Comparison of ENCODE assay signal across 21 mouse cellular contexts in genomic region chr7:141835941-141836340, GRCm38 (mm10). TPM values are rescaled to one million over a fixed set of nuclear protein-coding genes. Genes with fewer than 3 reads are reported as not detected.
DNase-seq lines count a peak whose midpoint lies in the region; ATAC-seq and TF ChIP-seq lines count a peak whose summit lies in the region.
"Had no signal": no experiment of that assay in that cellular context is flagged by ENCODE, and none has a peak within 500 bp of the region (broad histone marks: within the 10 kb centered on the region; RNA-seq: fewer than 3 reads in every experiment).

No protein-coding gene starts in this region.

- peaks cover 34% of the 10 kb centered on the region for H3K4me1 ChIP-seq in heart, embryonic 15.5 days (replicated peaks)
- H3K4me1 ChIP-seq in heart, embryonic 10.5 days, result peaks cover 38% of the 10 kb centered on the region
- H3K4me1 ChIP-seq in lung, adult 2 months (ENCODE audit: control insufficient read depth, insufficient read depth, low read length), result peaks cover 2% of the 10 kb centered on the region; the same call in 1 of the 2 replicates
- H3K4me1 ChIP-seq: forebrain, embryonic 13.5 days had no signal

- 0 out of 2 replicates have a peak, but pooled peaks have one; percentile 32 for ATAC-seq in heart, embryonic 15.5 days (replicated peaks; ENCODE audit: insufficient number of reproducible peaks, insufficient read depth, low FRiP score, low read depth)
- peak; percentile 26; the same call in 1 of the 2 replicates for ATAC-seq in megakaryocyte, adult 5-6 weeks (ENCODE audit: poor library complexity, severe bottlenecking)
- ATAC-seq in monocyte, adult 5-6 weeks (replicated peaks; ENCODE audit: insufficient number of reproducible peaks, low FRiP score, low TSS enrichment, poor library complexity, severe bottlenecking), result no peak
- ATAC-seq: forebrain, embryonic 13.5 days had no signal

- no peaks in the 10 kb centered on the region for H3K36me3 ChIP-seq in heart, embryonic 15.5 days
- no peaks in the 10 kb centered on the region for H3K36me3 ChIP-seq in heart, embryonic 10.5 days
- H3K36me3 ChIP-seq: liver, embryonic 13.5 days had no signal

- no peak for DNase-seq in heart, embryonic 10.5 days (ENCODE audit: low spot score)
- DNase-seq in lung, adult 18-20 months, result peak; percentile 24 to 56
- no peak for DNase-seq in lung, adult 2 months
- DNase-seq in thymus, postnatal 36 days, result peak; percentile 31 to 55
- no peak for DNase-seq in frontal cortex, postnatal 10 days (ENCODE audit: low spot score in 2 of 2)
- DNase-seq: kidney, adult 9 months; liver, embryonic 13.5 days; right cerebral cortex, postnatal 25 days had no signal

- H3K27ac ChIP-seq in heart, embryonic 15.5 days, result peak overlapping the region; percentile 61
- H3K27ac ChIP-seq in heart, embryonic 10.5 days, result no peak overlapping the region
- H3K27ac ChIP-seq: forebrain, embryonic 13.5 days; hindbrain, embryonic 14.5 days; liver, embryonic 13.5 days had no signal

- TF ChIP-seq POLR2A in lung, adult 2 months (IDR thresholded peaks at IDR 0.05; ENCODE audit: borderline replicate concordance, extremely low read depth, low read depth, low read length), result no peak

- 67% methylated on average over 7 of the region's 7 CpGs for WGBS in heart, embryonic 15.5 days
- 77% methylated on average over 7 of the region's 7 CpGs for WGBS in heart, embryonic 10.5 days
- WGBS in lung, adult 2 months, result 50% methylated on average over 7 of the region's 7 CpGs

- TF ChIP-seq CTCF in lung, adult 2 months (IDR thresholded peaks at IDR 0.05; ENCODE audit: insufficient read depth, low read length), result no peak

- no peak overlapping the region for H3K4me3 ChIP-seq in heart, embryonic 15.5 days
- H3K4me3 ChIP-seq in heart, embryonic 10.5 days, result no peak overlapping the region
- no peak overlapping the region for H3K4me3 ChIP-seq in lung, adult 2 months (replicated peaks; ENCODE audit: extremely low read depth, low read depth, low read length)
- H3K4me3 ChIP-seq: forebrain, embryonic 13.5 days; liver, embryonic 13.5 days had no signal

- H3K4me2 ChIP-seq in heart, embryonic 15.5 days, result no peak overlapping the region
- H3K4me2 ChIP-seq: forebrain, embryonic 13.5 days; heart, embryonic 11.5 days; hindbrain, embryonic 14.5 days; liver, embryonic 13.5 days had no signal

- no peaks in the 10 kb centered on the region for H3K9me3 ChIP-seq in heart, embryonic 15.5 days (replicated peaks)
- H3K9me3 ChIP-seq in heart, embryonic 10.5 days, result no peaks in the 10 kb centered on the region
- H3K9me3 ChIP-seq: forebrain, embryonic 13.5 days; liver, embryonic 13.5 days had no signal

- no peaks in the 10 kb centered on the region for H3K27me3 ChIP-seq in heart, embryonic 15.5 days
- peaks cover 7% of the 10 kb centered on the region; the same call in 1 of the 2 replicates for H3K27me3 ChIP-seq in heart, embryonic 10.5 days (ENCODE audit: insufficient read depth, poor library complexity, severe bottlenecking)
- H3K27me3 ChIP-seq: forebrain, embryonic 13.5 days had no signal

- no peak overlapping the region for H3K9ac ChIP-seq in heart, embryonic 15.5 days
- H3K9ac ChIP-seq: forebrain, embryonic 13.5 days; hindbrain, embryonic 14.5 days; liver, embryonic 13.5 days had no signal

RNA-seq across cellular contexts. Expression of gene Muc5b, which starts 2.9 kb away (rescaled TPM):
- 0.03 and 0.15 TPM in 2 replicates for polyA plus RNA-seq in heart, embryonic 15.5 days (2015; fragmentation: Nextera tagmentation; extraction: Ambion mirVana)
- polyA plus RNA-seq in heart, embryonic 10.5 days (2016; fragmentation: Nextera tagmentation; extraction: Ambion mirVana), result 0.01 and 0.03 TPM in 2 replicates
- polyA plus RNA-seq in lung, adult 2 months (2012; rRNA removed), result 15.6 and 25.6 TPM in 2 replicates
- 0.05 TPM in 1 of 2 replicates, not detected in the other for total RNA-seq in megakaryocyte, adult 5-6 weeks (2015)
- not detected in 2 replicates for total RNA-seq in megakaryocyte, adult 5-6 weeks (2017)
- total RNA-seq in monocyte, adult 5-6 weeks (2017), result 0.11 TPM in 1 of 3 replicates, not detected in the others
- total RNA-seq: adrenal gland, postnatal 4 days; gastrocnemius, adult 8-10 months; layer of hippocampus, postnatal 10 days; left cerebral cortex, postnatal 25 days; MEL had no signal
- polyA plus RNA-seq: cortical plate, adult 2 months; liver, embryonic 13.5 days; urinary bladder, adult 2 months had no signal

RNA-seq across cellular contexts. Expression of gene Muc5ac, which starts 47.2 kb away (rescaled TPM):
- 0.01 and 0.13 TPM in 2 replicates for polyA plus RNA-seq in heart, embryonic 15.5 days (2015; fragmentation: Nextera tagmentation; extraction: Ambion mirVana)
- not detected in 2 replicates for polyA plus RNA-seq in heart, embryonic 10.5 days (2016; fragmentation: Nextera tagmentation; extraction: Ambion mirVana)
- 0.37 and 0.38 TPM in 2 replicates for polyA plus RNA-seq in lung, adult 2 months (2012; rRNA removed)
- total RNA-seq in megakaryocyte, adult 5-6 weeks (2015), result not detected in 2 replicates
- under 0.01 TPM in 1 of 2 replicates, not detected in the other for total RNA-seq in megakaryocyte, adult 5-6 weeks (2017)
- total RNA-seq in monocyte, adult 5-6 weeks (2017), result not detected in 3 replicates
- total RNA-seq: adrenal gland, postnatal 4 days; gastrocnemius, adult 8-10 months; layer of hippocampus, postnatal 10 days; MEL had no signal
- polyA plus RNA-seq: cortical plate, adult 2 months; forebrain, embryonic 13.5 days; heart, embryonic 11.5 days; hindbrain, embryonic 14.5 days; liver, embryonic 13.5 days; urinary bladder, adult 2 months had no signal

Comparison
In these comparisons a context has a peak if more than half of its experiments do, and no peak if none do; other contexts are left out.
1. DNase-seq: peak in lung, adult 18-20 months (2 of 2) and thymus, postnatal 36 days (2 of 2); none in heart, embryonic 10.5 days (single experiment), lung, adult 2 months (single experiment) and frontal cortex, postnatal 10 days (0 of 2).
2. RNA of gene Muc5b, which starts 2.9 kb away (polyA plus RNA-seq): 15.6 to 25.6 TPM in lung, adult 2 months; 0.03 to 0.15 TPM in heart, embryonic 15.5 days and 0.01 to 0.03 TPM in heart, embryonic 10.5 days; every median in the first group is over 10 times any median in the second.